Mouse (Mus musculus): Measurements from ENCODE around the gene Bpi.

The Bpi gene

DNA sequence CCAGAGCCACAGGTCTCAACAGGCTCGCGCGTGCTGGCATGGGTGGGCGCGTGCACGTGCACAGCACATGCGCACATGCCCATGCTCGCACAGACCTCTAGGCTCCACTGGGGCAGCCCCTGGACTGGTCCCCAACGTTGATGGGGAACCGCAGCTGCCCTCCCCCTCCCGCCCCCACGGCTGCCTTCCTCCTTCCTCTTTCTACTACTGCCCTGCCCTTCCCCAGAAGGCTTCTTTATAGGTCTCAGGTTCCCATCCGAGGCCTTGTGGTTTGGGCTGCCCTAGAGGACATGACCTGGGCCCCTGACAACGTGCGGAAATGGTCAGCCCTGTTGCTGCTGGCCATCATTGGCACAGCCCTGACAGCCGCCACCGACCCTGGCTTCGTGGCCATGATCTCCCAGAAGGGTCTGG lies at the start of gene Bpi:
Gene Bpi (plus strand): TSS at position 90 of the 414 bp plus-strand sequence.
- DNase-seq (ENCODE audit: low read depth): no peak

DNA sequence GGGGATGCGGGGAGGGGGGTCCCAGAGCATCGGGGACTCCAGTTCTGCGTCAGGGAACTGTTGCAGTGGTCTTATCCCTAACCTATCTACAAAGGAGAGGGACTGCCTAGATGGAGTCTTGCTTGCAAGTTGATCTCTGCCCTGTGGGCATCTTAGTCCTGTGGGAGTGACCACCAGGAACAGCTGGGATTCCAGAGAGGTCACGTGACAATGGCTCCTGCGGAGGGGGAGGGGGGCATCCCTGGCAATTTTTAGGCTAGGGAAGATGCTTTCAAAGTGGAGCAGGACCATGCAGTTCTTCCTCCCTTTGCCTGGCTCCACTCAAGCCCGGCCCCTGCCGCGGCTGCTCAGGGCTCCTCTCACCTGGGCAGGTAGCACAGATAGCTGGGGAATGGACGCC lies 48.1 kb upstream of the Bpi start:
- no peak for DNase-seq (ENCODE audit: low read depth)

DNA sequence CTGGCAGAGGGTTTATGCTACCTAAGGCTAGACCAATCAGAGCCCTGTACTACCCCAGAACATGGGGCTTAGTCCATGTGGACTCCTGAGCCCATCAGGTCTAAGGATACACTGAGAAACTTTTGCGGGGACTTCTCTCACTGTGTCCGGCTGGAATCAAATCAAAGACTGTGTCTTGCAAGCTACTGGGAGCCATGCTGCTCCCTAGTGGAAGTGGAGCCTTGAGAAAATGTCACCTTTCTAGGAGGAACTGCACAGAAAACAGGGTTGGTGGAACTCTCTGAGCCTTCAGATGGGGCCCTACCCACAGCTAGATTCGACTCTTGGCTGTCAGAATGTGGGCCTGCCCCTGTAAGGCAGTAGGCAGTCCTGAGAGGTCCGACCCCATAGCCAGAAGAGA lies 47.4 kb upstream of the Bpi start:
- no peak for DNase-seq (ENCODE audit: low read depth)

DNA sequence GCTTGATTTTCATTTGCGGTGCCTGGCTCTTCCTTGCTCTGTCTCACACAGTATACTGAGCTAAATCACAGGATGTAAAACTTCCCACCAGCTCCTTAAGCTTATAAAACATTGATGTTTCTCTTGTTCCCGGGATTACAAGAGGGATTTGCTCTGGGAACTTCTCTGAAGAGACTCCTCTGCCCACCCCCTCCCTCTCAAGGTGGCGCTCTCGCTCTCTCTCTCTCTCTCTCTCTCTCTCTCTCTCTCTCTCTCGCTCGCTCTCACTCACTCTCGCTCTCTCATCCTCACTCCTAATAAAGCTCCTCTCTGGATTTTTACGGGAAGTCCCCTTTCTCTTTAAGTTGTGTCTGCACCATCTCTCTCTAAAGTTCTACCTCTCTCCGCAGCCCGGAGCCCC lies 46.9 kb upstream of the Bpi start:
- DNase-seq (ENCODE audit: low read depth): no peak

DNA sequence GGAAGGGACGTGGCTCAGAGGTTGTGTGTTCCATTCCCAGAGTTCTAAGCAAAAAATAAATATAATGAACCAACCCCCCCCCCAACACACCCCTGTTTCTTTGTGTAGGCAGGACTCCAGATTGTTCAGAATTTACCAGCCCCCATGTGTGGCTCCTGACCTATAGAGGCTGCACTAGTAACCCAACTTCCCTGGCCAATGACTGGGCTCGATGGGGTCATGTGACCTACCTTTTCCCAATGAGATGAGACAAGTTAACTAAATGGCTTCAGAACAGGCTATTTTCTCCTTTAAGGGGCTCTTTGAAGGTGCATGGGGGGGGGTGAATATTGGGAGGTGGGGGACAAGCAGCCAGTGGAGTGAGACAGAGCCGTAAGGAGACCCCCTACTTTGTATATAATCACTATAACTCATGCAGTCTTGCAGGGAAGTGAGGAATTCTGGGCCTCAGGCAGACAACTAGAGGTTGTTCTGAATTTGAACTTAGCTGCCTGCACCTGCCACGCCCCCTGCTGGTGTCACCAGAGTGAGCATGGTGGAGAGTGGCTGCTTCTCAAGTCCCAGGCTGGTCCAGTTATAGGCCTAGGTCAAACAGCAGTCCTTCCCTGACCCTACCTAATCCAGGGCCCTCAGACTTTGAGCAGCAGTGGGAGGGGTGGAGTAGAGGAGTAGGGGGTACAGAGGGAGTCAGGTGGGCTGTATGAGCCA lies 46.0 kb upstream of the Bpi start:
- peak; percentile 16 for DNase-seq (ENCODE audit: low read depth)

DNA sequence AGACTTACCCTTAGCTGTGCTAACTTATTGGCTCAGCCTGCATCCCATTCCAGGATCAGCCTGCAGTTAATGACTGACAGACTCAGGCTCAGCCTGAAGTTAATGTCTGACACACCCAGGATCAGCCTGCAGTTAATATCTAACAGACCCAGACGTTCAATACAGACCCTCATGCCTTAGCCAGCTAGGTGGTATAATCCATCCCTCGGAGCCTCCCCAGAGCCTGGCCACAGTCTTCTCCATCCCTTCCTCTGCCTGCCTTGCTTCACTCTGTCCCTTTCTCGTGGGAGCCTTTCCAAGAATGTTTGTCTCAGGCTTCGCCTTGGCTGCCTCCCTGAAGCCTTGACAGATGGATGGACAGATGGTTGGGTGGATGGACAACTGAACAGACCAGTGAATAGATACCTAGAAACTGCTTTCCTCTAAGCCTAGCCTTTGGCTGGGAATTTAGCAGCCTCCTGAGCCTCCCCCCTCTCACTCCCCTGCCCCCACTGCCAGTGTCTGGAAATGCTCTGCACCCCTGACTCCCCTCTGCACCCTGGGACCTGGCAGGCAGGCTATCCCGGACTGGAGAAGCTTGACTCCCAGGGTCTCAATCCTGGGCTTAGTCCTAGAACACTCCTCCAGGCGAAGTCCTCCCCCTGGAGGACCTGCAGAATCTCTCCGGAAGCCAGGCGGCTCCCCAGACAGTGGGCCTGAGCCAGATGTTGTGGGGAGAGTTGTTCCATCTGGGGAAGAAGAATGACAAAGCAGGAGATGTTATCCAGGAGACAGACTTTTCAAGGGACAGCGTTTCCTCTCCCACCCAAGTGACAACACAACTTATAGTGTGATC lies 42.4 kb upstream of the Bpi start:
- no peak for DNase-seq (ENCODE audit: low read depth)

DNA sequence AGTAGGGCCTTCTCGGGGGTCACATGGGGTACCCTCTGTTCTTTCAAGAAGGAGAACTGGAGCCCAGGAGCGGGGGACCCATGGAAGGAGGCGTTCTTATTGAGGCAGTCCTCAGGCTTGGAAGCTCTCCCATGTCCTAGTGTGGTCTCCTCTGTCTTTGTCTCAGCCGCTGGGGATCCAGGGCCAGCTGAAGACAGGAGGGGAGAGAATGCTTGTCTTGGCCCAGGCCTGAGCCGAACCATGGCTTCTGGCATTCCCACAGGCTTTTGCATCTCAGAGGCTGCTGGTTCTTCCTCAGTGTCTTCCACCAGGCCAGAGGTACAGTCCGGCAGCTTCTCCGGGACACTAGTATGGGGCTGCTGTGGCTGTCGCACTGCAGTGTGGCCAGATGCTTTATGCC lies 41.4 kb upstream of the Bpi start:
- no peak for DNase-seq (ENCODE audit: low read depth)

DNA sequence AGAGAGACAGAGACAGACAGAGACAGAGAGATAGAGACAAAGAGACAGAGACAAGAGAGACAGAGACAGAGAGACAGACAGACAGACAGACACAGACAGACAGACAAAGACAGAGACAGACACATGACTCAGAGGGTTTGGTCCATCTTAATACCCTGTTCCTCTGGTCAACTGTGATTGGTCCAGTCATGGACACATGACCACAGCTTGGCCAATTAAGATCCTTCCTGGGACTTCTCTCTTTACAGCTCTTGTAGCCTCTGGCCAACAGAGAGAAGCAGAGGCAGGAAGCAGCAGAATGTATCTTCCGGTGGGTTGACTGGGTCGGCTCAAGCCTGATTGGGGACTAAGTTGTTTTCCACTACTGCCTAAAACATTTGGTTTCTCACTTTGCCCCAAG lies 38.3 kb upstream of the Bpi start:
- DNase-seq (ENCODE audit: low read depth): no peak

DNA sequence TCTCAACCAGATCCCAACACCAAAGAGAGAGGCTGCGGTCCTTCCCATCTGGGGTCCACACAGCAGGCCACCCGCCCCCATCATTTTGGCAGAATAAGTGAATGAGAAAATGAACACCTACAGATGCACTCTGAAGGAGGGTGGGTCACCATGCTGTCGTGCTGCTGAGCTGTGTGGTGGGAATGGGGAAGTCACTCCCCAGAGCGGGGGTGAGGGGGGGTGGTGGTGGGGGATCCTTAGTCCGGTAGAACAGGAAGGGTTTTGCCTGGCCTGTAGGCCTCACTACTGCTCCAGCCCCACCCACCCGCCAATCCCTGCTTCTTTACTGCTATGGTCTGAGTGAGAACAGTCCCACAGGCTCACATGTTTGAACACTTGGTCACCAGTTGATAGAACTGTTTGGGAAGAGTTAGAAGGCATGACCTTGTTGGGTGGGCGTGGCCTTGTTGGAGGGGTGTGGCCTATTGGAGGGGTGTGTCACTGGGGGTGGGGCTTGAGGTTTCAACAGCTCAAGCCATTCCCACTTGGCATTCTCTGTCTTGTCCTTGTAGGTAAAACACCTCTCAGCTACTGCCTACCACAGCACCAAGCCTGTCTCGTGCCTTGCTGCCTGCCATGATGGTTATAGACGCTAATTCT lies 36.3 kb upstream of the Bpi start:
- DNase-seq (ENCODE audit: low read depth): no peak

DNA sequence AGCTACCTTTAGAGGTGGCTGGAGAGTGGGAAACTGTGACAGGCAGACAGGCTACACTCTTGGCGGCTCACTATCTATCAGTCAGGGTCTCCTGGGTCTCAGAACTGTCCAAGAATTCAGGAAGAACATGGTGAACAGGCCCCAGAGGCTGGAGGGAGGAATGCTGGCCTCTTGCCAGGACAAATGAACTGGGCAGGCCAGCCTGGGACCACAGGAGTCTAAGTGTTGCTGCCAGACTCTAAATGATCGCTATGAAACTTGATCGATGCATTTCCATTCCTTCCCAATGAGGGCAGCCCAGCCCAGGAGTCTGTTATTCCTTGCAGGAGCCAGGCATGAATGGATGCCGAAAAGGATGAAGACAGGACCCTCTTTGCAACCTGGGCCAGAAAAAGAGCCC lies 35.2 kb upstream of the Bpi start:
- no peak for DNase-seq (ENCODE audit: low read depth)

DNA sequence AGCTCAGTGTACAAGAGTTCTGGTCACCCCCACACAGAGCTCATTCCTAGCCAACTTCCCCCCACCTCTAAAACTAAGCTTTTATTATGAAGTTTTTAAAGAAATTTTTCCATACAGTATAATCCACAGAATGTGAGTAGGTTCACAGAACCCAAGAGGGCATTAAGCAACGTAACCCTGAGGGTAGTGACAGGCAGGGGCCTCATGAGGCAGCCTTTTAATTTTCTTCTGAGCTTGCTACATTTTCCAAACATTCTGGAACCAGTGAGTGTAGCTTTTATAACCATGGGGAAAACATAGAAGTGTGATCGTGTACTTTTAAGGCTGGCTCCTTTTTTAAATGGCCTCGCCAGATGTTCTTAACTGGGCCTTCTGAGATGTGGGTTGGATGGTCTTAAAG lies 34.4 kb upstream of the Bpi start:
- DNase-seq (ENCODE audit: low read depth): no peak

DNA sequence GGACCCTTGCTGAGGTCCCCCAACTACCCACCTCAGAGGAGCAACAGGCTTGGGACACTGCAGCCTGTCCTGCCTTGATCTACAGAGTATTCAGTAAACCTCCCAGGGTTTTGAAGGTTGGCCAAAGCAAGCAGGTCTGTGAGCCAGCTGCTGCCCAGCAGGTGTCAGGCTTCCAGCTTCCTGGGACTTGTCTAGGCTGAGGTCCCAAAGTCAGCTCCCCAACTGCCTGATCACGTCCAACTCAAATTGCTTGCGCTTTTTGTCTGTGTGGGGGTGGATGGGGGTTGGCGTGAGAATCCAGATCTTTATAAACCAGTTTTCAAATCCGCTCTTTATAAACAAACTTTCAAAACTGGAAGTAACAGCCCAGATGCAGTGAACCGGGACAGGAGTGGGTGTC lies 32.6 kb upstream of the Bpi start:
- no peak for DNase-seq (ENCODE audit: low read depth)

DNA sequence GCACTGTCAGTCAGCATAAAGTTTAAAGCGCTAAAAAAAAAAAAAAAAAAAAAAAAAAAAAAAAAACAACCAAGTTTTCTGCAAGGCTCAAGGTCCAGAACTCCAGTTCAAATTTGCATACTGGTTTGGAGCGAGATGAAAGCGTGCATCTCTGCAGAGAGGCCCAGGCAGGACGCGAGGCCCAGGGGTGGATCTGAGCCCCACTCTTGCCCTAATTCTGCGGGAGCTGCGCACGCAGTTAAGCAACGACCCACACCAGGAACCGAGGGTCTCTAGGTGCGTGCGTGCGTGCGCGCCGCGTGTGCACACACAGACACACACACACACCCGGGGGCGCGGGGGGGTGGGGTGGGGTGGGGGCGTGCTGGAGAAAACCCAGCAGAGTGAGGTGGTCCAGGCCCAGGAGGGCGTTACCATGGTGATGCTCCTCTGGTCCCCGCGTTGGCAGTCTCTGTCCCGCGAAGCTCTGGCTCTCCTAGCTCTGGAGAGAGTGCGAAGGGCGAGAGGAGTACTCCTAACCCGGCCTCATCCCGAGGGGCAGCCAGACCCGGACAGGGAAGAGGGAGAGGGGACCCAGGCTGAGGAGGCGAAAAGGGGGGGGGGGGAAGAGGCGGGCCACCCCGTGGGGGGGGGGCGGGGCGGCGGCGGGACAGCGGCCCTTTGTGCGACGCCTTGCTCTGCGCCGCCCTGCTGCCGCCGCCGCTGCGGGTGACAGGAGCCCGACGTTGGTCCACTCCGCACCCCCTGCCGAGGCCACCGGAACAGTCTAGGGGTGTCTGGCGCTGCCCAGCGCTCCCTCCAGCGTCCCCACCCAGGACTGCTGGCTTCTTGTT lies 29.0 kb upstream of the Bpi start, which contains the start of gene D630003M21Rik:
Gene D630003M21Rik (minus strand): TSS at position 553 of the 833 bp plus-strand sequence.
- DNase-seq (ENCODE audit: low read depth): no peak

DNA sequence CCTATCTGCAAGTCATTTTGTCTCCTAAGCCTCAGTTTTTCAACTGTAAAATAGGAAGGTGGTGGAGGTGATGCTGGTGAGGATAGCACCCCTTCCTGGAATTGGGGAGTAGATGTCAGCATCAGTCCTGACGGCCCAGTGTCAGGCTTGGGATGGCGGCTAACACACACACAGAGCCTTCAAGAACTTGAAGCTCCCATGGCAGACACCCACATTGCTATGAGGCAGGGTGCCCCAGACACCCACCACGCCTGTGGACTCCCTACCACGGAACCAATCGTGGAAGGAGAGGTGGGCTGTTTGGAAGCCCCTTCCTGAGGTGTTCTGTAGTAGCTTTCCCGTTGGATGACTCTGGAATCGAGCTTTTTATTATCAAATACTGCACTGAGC lies 28.4 kb upstream of the Bpi start:
- DNase-seq (ENCODE audit: low read depth): no peak

DNA sequence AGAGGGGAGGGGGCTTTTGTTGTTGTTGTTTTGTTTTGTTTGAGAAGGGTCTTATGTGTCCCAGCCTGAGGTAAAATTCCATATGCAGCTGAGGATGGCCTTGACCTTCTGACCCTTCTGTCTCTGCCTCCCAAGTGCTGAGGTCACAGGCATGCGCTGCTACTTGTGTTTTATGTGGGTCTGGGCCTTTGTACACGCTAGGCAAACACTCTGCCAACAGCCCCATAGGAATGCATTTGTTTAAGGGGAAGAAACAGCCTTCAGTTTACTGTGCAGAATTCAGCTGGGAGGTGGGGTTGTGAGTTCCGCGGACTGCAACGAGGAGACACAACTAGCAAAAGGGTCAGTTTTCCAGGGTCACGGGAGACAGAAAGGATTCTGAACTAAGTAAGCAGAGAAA lies 27.3 kb upstream of the Bpi start:
- DNase-seq (ENCODE audit: low read depth): no peak

DNA sequence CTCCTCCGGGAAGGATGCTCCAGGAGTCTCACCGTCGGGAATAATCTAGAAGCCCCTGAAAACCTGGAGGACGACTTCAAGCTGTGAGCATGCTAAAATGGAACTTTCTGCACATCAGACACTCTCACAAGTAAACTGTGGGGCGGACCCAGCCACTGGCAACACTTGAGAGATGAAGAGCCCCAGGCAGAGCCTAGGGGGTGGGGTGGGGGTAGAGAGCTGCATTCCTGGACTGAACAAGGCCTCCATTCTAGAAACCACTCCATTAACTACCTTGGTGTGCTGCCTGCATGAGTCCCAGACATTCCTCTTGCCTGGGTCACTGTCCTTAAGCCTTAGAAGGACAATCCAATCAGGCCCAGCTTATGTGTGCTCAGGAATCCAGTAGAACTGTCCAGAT lies 26.8 kb upstream of the Bpi start:
- DNase-seq (ENCODE audit: low read depth): no peak

DNA sequence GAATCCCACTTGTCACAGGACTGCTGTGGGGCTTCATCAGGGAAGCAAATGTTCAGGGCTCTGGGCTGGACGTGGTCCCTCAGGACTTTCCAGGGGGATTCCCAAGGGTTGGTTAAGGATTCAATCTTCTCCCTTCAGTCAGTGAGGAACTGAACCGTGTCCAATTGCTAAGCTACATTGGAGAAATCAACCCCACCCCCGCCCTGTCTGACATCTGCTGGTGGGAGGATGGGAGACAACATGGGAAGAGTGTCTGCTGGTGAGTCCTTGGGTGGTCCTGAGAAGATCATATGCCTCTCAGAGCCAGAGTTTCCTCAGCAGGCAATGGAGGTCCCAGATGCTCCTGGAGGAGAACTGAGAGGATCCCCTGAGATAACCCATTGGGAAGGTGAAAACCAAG lies 25.5 kb upstream of the Bpi start:
- no peak for DNase-seq (ENCODE audit: low read depth)

DNA sequence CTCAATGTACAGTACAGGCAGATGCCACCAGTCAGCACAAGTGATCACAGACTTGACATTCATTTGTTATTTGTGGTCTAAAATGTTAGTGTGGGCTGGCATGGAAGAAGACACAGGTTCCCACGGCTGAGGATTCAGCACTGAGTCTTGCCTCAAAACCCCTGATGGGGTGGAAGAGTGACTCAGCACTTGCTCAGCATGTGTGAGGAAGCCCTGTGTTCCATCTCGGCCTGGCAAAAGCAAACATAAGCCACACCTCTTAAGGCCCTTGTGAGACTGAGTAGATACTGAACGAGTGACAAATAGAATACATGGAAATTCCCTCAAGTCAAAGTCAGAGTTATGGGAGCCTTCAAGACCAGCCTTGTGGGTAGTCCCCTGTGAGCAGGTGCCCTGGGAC lies 24.8 kb upstream of the Bpi start:
- no peak for DNase-seq (ENCODE audit: low read depth)

DNA sequence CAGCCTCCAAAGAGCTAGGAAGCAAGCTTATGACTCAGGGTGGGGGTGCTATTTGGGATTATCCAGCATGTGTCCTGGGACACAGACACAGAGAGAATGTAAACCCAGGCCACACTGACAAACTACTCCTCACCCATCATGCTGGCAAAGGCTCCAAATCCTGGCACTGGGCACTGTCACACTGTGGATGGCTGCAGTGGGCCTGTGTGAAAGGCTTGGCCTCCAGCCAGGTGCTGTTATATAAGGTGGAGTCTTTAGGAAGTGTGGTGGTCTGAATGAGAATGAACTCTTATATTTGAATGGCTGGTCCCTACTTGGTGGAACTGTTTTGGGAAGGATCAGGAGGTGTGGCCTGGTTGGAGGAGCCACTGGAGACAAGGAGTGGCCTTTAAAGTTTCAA lies 21.2 kb upstream of the Bpi start:
- DNase-seq (ENCODE audit: low read depth): no peak

DNA sequence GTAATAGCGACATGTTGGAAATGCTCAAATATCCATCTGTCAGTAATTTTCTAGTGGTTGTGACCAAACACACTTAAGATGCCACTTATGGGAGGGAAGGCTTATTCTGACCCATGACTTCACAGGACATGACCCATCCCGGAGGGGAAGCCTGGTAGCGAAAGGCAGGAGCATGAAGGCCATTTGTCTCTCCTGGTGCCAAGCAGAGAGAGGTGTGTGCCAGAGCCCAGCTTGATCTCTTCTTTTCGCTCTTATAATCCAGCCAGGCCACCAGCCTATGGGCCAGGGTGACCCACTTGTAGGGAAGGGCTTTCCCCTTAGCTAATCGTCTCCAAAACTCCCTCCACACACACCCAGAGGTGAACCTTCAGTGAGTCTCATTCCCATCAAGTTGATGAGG lies 19.8 kb upstream of the Bpi start:
- DNase-seq (ENCODE audit: low read depth): no peak

DNA sequence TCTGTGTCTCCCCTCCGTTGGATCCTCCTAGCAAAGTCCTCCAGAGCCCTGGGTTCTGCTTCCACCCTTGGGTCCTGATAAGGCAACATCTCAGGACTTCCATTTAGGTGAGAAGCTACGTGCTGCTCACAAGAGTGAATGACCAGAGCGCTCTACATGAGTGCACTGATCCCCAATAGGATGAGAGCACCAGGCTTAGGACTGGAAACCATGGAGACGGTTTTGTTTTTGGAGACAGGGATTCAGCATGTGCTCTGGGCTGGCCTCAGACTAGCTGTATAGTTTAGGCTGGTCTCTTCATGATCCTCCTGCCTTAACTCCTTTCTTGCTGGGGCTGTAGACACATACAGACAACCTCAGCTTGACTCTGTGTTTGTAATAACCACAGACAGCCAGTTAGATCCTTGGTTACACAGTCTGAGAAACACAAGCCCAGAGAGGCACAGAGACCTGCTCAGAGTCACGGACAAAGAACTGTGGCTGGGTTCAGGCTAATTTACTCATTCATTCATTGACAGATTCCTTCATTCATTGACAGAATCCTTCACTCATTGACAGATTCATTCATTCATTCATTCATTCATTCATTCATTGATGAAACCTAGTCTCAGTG lies 16.7 kb upstream of the Bpi start:
- no peak for DNase-seq (ENCODE audit: low read depth)
